Mouse (Mus musculus) mesoderm, embryonic 11.5 days (tissue): ENCODE data around the gene Gm13057.
"Not testable (repeated sequence)": the region's sequence is repeated elsewhere in the genome, so short reads cannot be mapped to it uniquely, and the experiment has no call there.

ENCODE experiments used
- DNase-seq: peaks from one replicate; pipeline ENCODE4 v3.0.0-alpha.2; 2012; ENCODE audit warnings: low read depth, low spot score

The Gm13057 gene

GRCm38 (mm10) chr4:143551400-143551799 is at the start of gene Gm13057, which contains the start of gene BC080695:
Gene Gm13057, plus strand, starts transcription at chr4:143551709.
Gene BC080695, plus strand, starts transcription at chr4:143551700.
- DNase-seq, result not testable (repeated sequence)

GRCm38 (mm10) chr4:143511043-143511442 is 40.5 kb upstream of the Gm13057 start, which contains the start of gene Gm13043:
Gene Gm13043, plus strand, starts transcription at chr4:143511343.
- DNase-seq, result no peak

GRCm38 (mm10) chr4:143535654-143536053 is 15.9 kb upstream of the Gm13057 start, which contains the start of gene Gm13040:
Gene Gm13040, plus strand, starts transcription at chr4:143535954.
- DNase-seq, result not testable (repeated sequence)
